Mouse (Mus musculus) cerebellum, adult 11-12 months (tissue): ENCODE data around the gene Znrf1.
A peak's percentile ranks its signal among the peaks of the same experiment; 100 is the strongest.

ENCODE experiments used
- DNase-seq: peaks from one replicate; pipeline ENCODE4 v3.0.0; 2022

Znrf1 gene

DNA sequence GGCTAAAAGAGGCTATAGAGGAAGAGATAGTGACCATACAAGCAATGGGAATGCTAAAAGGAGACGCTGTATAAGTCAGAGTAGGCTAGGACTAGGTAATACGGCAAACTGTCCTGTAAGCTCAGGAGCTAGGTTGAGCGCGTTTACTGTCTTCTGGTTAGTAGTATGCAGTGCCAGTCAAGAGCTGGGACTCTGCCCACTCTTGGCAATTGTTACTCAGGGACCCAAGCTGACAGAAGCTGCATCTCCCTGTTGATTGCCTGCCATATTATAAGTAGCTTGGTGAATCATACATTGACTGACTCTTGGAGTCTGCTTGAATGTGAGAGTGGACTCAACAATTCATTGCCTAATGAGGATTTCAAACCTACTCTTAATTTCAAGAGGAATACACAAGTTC is 66.2 kb downstream of the Znrf1 start:
- peak; percentile 68 for DNase-seq

DNA sequence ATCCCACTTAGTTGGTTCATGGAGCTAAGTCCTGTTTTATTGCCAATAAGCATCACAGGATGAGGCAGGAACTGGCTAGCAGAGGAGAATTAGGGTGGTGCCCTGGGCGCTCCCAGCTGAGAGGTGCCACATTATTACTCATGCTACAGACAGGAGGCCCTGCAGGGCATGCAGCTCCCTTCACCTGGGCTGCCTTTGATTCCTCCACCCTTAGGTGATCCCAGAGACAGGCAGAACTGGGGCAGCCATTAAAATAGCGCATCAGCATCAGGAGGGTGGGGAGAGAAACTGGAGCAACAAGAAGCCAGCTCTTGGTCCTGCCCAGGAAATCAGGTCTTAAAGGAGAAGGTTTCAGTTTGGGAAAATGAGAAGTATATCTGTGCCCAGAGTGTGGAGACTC is 69.1 kb downstream of the Znrf1 start:
- no peak for DNase-seq

DNA sequence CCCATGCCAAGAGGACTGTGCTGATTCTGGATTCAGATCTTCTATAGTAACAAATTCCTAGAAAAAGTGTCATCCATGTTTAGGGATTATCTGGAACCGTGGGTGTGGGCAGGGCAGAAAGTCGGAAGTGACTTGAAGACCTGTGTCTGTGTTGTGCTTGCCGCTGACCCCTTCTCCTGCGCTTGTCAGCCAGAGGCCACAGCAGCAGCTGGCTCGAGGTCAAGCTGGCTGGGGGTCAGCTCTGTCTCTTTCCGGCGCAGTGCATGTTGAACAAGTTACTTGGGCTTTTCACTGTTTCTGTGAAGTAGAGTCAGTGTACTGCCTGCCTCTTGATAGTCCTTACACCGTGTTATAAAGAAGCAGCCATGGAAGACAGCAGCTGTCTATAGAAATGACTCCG is 71.1 kb downstream of the Znrf1 start:
- no peak for DNase-seq

DNA sequence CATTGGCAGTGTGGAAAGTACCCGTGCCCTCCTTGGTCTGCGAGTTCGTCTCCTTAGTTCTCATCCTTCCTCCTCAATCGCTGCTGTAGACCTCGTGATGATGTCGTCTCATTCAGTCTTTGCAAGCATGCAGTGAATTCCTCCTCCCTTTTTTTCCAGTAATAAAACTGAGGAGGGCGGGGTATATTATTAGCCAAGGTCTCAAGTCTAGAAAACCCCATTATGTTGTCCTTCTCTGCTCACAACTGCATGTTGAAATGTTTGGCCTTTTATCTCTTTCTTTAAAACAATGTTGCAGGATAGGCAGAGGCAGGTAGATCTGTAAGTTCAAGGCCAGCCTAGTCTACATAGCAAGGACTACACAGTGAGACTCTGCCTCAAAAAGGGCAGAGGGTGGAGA is 71.5 kb downstream of the Znrf1 start:
- no peak for DNase-seq

DNA sequence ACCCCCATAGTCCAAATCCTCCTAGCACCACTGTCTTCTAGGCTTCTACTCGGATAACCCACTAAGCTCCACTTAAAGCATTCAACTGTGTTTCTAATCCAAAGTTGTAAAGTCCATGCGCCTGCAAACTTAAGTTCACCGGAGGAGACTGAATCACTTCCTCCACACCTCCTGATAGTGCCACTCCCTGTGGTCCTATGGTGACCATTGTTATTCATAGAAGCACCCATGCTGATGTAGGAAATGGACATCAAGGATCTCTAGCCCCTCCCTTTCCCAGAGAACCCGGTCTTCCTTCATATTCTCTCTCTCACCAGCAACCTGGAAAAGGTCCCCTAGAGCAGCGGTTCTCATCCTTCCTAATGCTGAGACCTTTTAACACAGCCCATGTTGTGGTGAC is 77.3 kb downstream of the Znrf1 start:
- DNase-seq: no peak

DNA sequence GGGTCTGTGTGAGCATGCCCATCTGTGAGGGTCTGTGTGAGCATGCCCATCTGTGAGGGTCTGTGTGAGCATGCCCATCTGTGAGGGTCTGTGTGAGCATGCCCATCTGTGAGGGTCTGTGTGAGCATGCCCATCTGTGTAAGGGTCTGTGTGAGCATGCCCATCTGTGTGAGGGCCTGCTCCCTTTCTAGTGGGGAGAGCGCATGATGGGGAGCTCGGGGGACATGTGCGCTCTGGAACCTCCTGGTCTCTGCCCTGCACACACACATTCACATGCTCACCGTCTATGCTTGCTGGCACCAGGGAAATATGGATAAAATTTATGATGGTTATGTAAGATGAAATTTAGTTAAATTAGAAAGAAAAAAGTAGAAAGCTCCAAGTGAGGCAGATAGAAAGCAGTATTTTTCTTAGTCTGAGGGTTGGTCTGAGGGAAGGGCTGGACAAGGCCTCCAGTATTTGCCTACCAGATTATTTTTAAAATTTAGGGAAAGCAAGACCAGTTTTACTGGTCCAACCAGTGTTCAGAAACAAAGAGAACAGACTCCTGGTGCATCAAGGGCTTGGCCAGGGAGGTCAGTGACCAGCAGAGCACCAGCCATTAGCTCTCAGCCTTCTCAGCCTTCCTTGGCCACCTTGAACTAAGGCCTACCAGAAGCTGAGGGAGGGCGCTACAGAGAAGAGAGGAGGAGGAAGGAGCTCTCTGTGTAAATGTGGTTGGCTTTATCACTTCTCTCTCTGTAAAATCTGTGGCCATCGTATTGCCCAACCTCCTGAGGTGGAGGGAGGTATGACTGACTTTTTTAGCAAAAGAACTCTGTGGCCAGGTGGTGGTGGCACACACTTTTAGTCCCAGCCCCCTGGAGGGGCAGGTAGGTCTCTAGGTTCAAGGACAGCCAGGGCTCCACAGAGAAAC is 79.1 kb downstream of the Znrf1 start:
- no peak for DNase-seq

DNA sequence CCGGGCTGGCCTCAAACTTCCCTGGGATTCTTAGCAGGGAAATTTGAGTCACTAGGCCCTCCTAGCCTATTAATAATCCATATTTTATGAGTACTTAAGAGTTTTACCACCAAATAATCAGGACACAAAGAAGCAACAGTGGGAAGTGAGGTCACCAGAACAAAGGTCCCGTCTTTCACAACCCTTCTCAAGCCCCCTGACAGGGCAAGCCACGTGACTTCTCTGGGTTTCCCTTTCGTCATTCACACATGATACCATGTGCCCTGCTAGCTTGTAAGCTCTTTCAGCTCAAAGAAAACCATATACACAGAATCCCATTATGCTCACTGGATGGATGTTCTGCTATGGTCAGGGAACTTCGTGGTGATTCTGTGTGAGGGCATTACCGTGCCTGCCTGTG is 81.9 kb downstream of the Znrf1 start:
- DNase-seq: no peak

DNA sequence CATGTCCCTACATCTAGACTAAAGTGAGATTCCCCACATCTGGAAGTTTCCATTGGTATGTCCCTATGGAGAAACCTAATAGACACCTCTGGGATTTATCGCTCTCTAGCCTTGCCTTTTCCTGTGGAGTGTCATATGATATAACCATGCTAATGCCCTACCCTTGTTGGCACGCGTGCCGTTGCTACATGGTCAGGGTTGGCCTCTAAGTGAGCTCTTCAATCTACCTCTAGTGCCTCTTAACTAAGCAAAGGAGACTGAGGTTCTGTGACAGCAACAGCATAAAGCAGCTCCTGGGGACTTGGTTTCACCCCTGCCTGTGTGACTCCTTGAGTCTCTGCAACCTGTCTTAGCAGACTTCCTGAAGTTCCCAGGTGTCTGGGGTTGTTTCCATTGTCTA is 82.4 kb downstream of the Znrf1 start:
- no peak for DNase-seq

DNA sequence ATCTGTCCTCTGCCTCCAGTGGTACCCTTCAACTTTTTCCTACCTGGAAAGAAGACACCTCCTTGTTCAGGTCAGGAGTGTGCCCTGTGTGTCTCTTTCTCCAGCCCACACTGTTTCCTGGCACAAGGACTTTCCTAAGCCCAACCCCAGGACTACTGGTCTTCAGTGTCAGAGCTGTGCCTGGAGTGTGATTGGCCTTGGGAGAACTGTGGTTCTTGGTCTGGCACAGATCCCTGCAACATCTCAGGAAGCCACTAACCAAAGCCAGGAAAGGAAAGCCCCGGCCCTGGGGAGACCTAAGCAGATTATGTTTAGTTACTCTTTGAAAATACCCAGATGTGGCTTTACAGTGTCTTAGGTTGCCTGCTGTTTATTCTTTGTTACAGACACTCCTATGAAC is 84.0 kb downstream of the Znrf1 start:
- no peak for DNase-seq

DNA sequence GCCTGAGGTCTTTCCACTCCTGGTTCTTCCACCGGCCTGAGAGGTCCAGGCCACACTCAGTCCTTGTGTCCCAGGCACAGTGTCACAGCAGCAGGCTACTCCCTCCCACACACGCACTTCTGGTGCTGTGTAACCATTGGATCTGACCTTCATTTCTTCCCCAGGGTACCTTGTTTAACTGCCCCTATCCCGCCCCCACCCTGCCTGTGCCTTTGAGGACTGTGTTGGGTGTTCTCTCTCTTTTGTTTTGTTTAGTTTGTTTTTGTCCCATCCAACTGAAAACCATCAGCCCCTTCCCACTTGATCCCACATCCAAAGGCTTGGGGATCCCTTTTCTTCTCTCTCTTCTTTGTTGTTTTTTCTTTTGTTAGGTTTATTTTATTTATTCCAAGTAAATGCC is 86.2 kb downstream of the Znrf1 start:
- no peak for DNase-seq

DNA sequence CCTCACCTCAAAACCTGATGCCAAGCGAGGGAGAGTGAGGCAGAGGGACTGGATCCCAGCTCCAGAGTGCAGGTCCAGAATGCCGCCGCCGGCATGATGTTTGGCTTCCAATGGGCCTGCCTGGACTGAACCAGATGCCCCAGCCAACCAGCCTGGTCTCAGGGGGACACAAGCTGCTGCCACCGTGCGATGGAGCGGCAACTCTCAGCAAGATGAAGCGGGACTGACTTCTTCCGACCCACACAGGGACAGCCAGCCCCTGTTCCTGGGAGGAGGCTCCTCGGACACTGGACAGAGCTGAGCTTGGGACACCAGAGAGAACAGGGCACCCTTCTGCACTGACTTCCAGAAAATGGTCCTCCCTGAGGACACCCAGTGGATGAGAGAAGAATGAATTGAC is 86.7 kb downstream of the Znrf1 start:
- no peak for DNase-seq

DNA sequence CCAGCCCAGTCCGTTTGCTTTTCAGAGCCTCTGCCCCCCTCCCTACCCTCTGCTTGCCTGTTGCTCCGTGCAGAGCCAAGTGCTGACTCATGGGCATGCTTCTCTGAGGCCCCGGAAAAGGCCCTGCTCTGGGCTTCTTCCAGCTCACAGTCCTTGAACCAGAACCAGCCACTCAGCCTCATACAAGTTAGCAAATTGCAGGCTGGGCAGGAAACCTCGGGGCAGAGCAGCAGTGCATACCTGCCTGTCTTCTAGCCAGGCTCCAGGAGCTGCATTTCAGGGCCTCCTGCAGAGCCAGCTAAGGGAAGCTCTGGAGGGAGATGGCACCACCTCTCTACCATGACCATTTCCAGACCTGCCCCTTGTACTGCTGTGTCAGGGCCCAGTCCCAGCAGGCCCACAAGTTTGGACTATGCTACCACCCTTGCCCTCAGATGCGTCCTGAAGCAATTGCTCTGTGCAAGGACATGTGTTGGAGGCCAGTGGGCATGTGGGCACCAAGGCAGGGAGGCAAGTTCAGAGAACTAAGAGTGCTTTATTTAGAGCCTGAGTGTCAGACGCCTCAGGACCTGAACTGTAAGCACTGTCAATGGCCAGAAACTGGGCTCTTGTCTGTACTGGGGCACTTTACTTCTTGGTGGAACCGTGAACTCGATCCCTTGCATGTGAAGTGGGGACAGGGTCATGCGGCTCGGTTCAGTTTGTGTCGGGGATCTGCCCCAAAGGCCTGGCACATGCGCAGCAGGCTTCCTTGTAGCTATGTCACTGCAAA is 88.4 kb downstream of the Znrf1 start:
- peak; percentile 84 for DNase-seq

DNA sequence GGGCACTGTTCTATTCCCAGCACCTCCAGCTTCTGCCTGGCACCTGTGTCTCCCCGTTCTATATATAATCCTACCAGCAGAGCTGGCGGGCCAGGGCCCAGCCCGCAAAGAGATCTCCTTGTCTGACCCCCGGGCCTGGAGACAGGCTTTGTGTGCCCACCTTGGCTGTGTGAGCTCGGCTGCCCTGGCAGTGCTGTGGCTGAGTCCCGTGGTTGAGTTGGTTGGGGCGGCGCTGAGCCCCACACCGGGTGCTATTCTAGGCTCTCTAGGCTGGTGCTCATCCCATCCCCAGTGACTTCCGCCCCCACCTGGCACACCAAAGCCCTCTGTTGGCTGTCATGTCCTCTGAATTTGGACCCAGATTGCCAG is 88.9 kb downstream of the Znrf1 start:
- DNase-seq: peak; percentile 59

DNA sequence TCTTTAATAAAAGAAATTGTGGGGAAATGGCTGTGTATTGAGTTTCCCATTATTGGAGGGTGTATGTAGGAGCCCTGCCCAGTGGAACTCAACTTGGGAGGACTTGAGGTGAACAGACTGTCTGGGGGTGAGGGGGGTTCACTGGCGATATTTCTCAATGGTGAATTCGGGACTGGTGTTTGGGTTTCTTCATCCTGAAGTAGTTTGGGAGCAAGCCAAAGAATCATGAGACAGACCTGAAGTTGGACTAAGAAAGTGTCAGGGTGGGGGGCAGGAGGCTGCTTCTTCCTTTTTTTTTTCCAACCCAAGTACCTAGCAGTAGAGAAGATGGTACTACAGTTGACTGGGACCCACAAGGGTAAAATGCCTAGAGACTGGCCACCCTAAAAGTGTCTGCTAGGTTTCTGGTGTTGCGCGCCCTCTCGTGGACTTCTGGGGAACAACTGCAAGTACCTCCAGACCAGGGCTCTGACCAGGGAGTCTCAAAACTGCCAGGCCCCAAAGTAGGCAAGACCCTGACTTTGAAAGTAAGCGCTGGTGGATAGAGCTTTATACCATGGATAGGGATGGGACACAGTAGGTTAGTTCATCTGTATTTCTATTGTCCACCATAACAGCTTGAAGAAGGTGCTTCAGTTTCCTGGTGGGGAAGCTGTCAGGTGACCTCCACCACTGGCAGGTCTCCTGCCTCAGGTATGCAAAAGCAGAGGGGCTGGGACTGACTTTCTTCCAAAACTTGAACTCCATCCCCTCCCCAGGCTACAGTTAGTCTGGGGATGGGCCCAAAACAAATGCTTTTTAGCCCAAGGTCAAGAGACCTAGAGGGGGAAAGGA is 90.0 kb downstream of the Znrf1 start:
- peak; percentile 73 for DNase-seq

DNA sequence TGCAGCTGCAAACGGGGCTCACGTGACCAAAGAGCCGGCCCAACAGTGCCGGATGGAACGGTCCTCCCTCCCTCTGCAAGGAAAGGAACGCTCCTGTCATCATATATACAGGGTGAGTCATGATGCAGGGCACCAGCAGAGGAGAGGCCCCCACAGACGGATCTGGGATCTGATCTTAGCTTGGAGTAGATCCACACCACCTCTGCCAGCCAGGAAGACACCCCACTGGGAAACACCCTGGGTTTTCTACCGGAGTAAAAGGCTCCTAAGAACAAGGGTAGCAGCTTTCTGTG is 90.6 kb downstream of the Znrf1 start:
- DNase-seq: peak; percentile 34

DNA sequence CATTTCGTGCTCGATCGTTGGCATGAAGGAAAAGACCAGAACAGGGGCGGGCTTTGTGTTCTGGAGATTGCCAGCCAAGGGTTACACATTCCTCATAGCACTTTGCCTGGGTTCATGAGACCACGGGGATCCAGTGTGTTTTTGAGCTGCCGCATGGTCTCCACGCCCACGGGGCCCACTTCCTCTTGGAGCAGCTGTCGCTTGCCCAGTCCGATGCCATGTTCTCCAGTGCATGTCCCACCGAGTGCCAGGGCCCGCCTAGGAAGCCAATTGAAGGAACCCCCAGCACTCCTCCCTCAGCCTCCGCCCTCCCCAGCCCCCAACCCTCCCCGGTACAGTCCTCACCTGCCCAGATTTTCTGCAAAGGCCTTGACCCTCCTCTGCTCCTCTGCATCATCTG is 91.0 kb downstream of the Znrf1 start:
- peak; percentile 36 for DNase-seq

DNA sequence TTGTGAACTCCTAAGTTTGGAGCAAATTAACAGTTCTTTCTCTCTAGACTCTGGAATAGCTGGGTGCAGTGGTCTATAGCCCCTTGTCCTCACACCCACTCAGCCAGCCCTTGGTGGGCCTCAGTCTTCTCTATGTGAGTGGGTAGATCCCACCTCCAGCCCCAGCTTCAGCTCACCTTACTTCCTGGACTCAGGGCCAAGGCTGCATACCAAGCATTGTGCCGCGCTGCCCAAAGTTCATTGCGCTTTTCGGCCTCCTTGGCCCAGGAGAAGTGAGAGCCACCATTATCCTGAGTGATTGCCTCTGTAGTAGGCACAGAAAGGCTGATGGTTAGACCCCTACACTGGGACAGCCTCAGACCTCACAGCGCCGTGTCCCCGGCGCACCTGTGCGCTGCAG is 92.0 kb downstream of the Znrf1 start:
- no peak for DNase-seq

DNA sequence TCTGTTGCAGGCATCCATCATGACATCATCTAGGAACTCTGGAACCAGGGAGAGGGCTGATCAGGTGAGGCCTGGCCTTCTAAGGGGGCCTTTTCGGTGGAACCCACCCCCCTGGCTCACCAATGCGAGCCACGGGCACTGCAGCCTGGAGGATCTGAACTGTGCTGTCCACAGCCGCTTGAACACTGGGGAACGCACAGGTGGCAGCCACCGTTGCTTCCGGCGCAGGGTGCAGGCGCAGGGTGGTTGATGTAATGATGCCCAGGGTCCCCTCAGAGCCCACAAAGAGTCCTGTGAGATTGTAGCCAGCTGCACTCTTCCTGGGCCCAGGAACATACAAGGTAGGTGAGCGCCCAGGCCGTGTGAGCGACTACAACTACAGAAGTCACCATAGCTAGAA is 92.5 kb downstream of the Znrf1 start:
- DNase-seq: no peak

DNA sequence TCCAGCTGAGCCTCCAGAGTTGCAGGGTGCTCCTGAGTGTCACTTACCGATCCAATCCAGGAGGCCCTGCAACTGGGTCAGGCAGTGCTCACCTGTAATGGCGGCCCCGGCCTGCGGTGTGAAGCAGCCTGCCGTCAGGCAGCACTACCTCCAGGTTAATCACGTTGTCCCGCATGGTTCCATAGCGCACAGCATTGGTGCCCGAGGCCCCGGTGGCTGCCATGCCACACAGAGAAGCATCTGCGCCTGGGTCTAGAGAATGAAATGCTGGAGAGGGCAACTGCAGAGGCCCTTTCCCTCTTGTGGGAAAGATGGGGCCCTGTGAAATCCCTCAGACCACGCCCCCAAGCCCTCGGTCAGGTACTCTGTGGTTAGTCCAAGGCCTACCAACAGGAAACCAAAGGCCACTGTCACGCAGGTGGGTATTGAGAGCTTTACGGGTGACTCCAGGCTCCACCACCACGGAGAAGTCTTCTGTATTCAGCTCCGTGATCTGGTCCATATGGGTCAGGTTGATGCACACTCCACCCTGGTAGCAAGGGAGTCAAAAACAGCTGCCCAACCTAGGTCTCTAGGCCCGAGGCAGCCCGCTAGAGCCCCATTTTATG is 93.1 kb downstream of the Znrf1 start:
- DNase-seq: peak; percentile 36

DNA sequence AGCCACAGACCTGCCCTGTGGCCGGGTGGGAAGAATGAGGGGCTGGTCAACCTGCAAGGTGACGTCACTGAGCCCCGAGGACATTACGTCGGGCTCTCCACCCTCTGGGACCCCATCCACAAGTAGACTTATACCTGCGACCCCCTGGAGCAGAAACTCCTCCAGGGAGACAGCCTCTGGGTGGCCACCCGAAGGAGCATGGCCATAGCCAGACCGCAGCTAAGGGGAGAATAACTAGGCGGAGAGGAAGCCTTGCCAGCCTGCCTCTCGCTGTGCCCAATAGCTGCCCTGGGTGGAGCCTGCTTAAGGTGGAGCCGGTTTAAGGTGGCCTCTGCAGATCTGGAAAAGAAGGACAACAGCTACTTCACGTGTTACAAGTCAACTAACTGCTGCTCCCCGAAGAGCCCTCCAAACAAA is 94.2 kb downstream of the Znrf1 start, which contains the start of gene Ldhd:
TSS of gene Ldhd (minus strand) at position 270 of the 417 bp plus-strand sequence.
- peak; percentile 79 for DNase-seq

DNA sequence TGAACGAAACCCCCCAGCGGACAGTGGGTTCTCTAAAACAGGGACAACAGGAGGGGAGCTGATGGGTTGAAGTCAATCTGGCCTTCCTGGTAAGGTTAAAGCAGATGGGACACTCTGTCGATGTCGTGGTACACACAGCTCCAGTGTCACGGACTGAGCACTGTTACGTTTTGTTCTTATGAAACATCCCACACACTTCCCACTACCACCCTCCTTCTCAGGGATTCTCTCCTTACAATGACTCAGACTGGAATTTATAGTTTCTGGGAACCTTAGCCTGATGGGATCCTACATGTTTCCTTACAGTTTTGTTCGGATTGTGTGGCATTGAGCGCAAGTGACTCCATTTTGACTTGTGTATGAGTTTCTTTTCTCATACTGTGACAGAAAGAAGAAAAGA is 95.7 kb downstream of the Znrf1 start:
- no peak for DNase-seq

DNA sequence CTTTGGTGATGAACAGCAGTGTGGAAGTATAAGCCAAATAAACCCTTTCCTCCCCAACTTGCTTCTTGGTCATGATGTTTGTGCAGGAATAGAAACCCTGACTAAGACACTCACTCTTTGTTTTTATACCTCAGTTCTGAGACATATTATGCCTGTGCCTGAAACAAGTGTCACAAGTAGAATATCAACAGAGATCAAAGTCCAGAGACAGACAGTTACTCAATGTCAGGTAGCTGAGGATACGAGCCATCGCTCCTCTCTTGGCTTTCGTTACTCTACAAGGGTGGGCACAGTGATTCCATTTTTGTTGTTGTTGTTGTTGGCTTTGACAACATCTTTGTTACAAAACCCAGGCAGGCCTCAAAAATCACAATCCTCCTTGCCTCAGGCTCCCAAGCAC is 97.1 kb downstream of the Znrf1 start:
- no peak for DNase-seq

DNA sequence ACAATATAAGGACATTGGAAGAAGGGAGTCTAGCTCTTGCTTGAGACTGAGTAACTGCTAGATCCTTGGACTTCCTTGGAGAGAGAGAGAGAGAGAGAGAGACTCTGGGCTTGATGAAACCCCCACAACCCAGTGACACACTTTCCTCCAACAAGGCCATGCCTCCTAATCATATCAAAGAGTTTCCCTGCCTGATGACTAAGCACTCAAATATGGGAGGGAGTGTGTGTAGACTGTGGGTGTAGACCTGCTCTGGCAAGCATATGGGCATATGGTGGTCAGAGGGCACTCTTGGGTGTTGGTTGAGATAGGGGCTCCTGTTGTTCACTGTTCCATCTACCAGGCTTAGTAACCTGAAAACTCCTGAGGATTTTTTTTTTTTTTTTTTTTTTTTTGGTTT is 102.2 kb downstream of the Znrf1 start:
- no peak for DNase-seq
